ENCODE assay signal across 12 mouse cellular contexts in the genomic region with DNA sequence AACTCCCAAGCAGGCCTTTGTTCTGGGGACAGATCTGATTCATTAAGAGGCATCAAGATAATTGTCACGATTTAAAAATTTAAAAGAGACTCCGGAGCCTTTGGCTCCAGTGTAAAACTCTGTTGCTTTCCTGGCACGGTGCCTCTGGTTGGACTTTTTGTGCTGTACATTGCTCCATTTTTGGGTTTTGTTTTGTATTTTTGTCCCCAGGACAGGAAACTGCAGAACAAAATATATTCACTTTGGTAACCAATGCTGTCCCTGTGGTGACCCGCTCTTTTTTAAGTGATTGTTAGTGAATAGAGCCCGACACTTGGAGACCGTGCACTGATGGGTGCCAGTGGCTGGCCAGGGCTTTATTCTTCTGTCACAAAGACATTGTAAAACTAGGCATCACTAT. TPM values are rescaled to one million over a fixed set of nuclear protein-coding genes. Genes with fewer than 3 reads are reported as not detected.
DNase-seq lines count a peak whose midpoint lies in the region; ATAC-seq lines count a peak whose summit lies in the region.
"Had no signal": no experiment of that assay in that cellular context is flagged by ENCODE, and none has a peak within 500 bp of the region (broad histone marks: within the 10 kb centered on the region; RNA-seq: fewer than 3 reads in every experiment).

No protein-coding gene starts in this region.

- H3K27me3 ChIP-seq in hindbrain, embryonic 14.5 days (ENCODE audit: control insufficient read depth, insufficient read depth, low read length): no peaks in the 10 kb centered on the region
- H3K27me3 ChIP-seq in hindbrain, embryonic 10.5 days (ENCODE audit: insufficient read depth, poor library complexity, severe bottlenecking): no peaks in the 10 kb centered on the region
- H3K27me3 ChIP-seq: embryonic facial prominence, embryonic 12.5 days had no signal

- no peak overlapping the region for H3K4me3 ChIP-seq in hindbrain, embryonic 14.5 days (replicated peaks; ENCODE audit: low read length)
- no peak overlapping the region for H3K4me3 ChIP-seq in hindbrain, embryonic 10.5 days
- H3K4me3 ChIP-seq: embryonic facial prominence, embryonic 12.5 days; myocyte had no signal

- no peak overlapping the region for H3K9ac ChIP-seq in hindbrain, embryonic 14.5 days
- H3K9ac ChIP-seq: embryonic facial prominence, embryonic 12.5 days had no signal

- no peak overlapping the region; the same call in 1 of the 2 replicates for H3K4me2 ChIP-seq in hindbrain, embryonic 14.5 days (replicated peaks)
- H3K4me2 ChIP-seq: embryonic facial prominence, embryonic 12.5 days had no signal

- peak; percentile 73; the same call in 1 of the 2 replicates for ATAC-seq in hindbrain, embryonic 14.5 days (ENCODE audit: low FRiP score)

- 0 out of 2 replicates have a peak overlapping the region, but pooled peaks have one; percentile 9 for H3K27ac ChIP-seq in hindbrain, embryonic 14.5 days
- no peak overlapping the region for H3K27ac ChIP-seq in hindbrain, embryonic 10.5 days
- H3K27ac ChIP-seq: embryonic facial prominence, embryonic 12.5 days had no signal

- DNase-seq in hindbrain, embryonic 14.5 days (ENCODE audit: low spot score): no peak
- DNase-seq in hindbrain, embryonic 10.5 days (ENCODE audit: low spot score): no peak
- peak; percentile 6 to 26 for DNase-seq in right cerebral cortex, adult 2 months (ENCODE audit: low spot score in 2 of 2)
- no peak for DNase-seq in right cerebral cortex, postnatal 25 days
- DNase-seq in layer of hippocampus, adult 9-10 months (ENCODE audit: low spot score): peak; percentile 8
- DNase-seq in right cerebral cortex, postnatal 4 days: peak; percentile 40
- no peak for DNase-seq in lung, postnatal 10 days
- DNase-seq in gastrocnemius, postnatal 10 days: no peak
- DNase-seq: lung, adult 18-20 months; thymus, postnatal 4 days had no signal

- no peaks in the 10 kb centered on the region for H3K36me3 ChIP-seq in hindbrain, embryonic 14.5 days (replicated peaks; ENCODE audit: control insufficient read depth, insufficient read depth)
- H3K36me3 ChIP-seq in hindbrain, embryonic 10.5 days: 0 out of 2 replicates have a peak, but pooled peaks cover 3% of the 10 kb centered on the region
- H3K36me3 ChIP-seq: embryonic facial prominence, embryonic 12.5 days had no signal

- peaks cover 3% of the 10 kb centered on the region; the same call in 1 of the 2 replicates for H3K4me1 ChIP-seq in hindbrain, embryonic 14.5 days (replicated peaks; ENCODE audit: control insufficient read depth, insufficient read depth, low read length)
- H3K4me1 ChIP-seq in hindbrain, embryonic 10.5 days (replicated peaks): peaks cover 9% of the 10 kb centered on the region
- H3K4me1 ChIP-seq: embryonic facial prominence, embryonic 12.5 days had no signal

- H3K9me3 ChIP-seq in hindbrain, embryonic 14.5 days (ENCODE audit: control insufficient read depth, low read length): no peaks in the 10 kb centered on the region
- H3K9me3 ChIP-seq in hindbrain, embryonic 10.5 days: 0 out of 2 replicates have a peak, but pooled peaks cover 5% of the 10 kb centered on the region
- H3K9me3 ChIP-seq: embryonic facial prominence, embryonic 12.5 days had no signal

- 59% methylated on average over 6 of the region's 6 CpGs for WGBS in hindbrain, embryonic 14.5 days
- WGBS in hindbrain, embryonic 10.5 days: 79% methylated on average over 6 of the region's 6 CpGs

RNA-seq across cellular contexts. Expression of a gene that starts 41.4 kb away (rescaled TPM):
- polyA plus RNA-seq in hindbrain, embryonic 14.5 days (2014; fragmentation: Nextera tagmentation; extraction: Ambion mirVana): 17.7 and 17.8 TPM in 2 replicates
- polyA plus RNA-seq in hindbrain, embryonic 10.5 days (2016; fragmentation: Nextera tagmentation; extraction: Ambion mirVana): 15.2 and 15.7 TPM in 2 replicates
- 10 to 100 TPM in 1 of 2 experiments, 1 to 10 TPM in 1; 8.8 to 12.9 TPM for total RNA-seq in gastrocnemius, postnatal 10 days (2021)

Comparison
In these comparisons a context has a peak if more than half of its experiments do, and no peak if none do; other contexts are left out.
1. DNase-seq: peak in right cerebral cortex, adult 2 months (2 of 2), layer of hippocampus, adult 9-10 months (single experiment) and right cerebral cortex, postnatal 4 days (single experiment); none in hindbrain, embryonic 14.5 days (single experiment), hindbrain, embryonic 10.5 days (single experiment), right cerebral cortex, postnatal 25 days (single experiment), lung, postnatal 10 days (single experiment) and gastrocnemius, postnatal 10 days (single experiment).